Mouse (Mus musculus) kidney, adult 2 months (tissue): ENCODE measurements around the gene Cd200r4.

Source experiments
- CTCF ChIP-seq: fragments of 200-500 bp; conservative IDR thresholded peaks from 2 replicates; pipeline ENCODE4 v1.5.1; 2011; ENCODE audit warnings: low read depth, mild to moderate bottlenecking, control low read depth, low read length, moderate library complexity, mixed read lengths; ENCODE audit not compliant: insufficient read depth, insufficient read length
- POLR2A ChIP-seq: fragments of 200-500 bp; IDR thresholded peaks from one replicate; pipeline ENCODE4 v1.6.1; 2011; ENCODE audit warnings: low read depth, low read length, control low read depth

DNA sequence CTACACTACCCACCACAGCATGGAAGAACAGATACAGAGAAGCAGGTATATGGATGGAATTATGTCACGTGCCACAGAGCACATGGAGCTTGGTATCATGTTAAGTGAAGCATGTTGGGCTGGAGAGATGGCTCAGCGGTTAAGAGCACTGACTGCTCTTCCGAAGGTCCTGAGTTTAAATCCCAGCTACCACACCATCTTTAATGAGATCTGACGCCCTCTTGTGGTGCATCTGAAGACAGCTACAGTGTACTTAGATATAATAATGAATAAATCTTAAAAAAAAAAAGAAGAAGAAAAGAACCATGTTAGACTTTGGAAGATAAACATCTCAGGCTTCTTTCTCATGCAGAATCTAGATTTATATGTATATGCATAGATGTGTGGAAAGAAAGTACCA is 30.8 kb upstream of the Cd200r4 start:
- TF ChIP-seq POLR2A = no peak
- no peak for TF ChIP-seq CTCF
